Mouse (Mus musculus): ENCODE measurements around the gene Olah.

Gene Olah

DNA sequence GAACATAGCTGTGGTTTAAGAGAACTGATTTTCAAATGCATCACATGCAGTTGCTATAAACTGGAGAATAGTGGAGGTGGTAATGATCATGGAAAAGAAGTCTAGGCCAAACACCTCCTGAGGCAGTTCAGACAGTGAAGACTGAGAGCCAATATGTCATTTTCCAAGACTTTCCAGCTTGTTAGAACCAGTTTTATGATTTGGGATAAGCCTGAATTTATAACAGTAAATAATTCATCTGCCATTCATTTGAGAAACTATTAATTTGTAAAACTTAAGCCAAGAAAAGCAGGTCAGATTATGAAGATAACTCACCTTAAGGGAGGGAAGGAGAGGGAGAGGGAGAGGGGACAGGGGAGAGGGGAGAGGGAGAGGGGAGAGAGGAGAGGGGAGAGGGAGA, 43.9 kb downstream of the Olah start:
- DNase-seq (ENCODE audit: low read depth in 1 of 2, low spot score in 2 of 2) = no peak

DNA sequence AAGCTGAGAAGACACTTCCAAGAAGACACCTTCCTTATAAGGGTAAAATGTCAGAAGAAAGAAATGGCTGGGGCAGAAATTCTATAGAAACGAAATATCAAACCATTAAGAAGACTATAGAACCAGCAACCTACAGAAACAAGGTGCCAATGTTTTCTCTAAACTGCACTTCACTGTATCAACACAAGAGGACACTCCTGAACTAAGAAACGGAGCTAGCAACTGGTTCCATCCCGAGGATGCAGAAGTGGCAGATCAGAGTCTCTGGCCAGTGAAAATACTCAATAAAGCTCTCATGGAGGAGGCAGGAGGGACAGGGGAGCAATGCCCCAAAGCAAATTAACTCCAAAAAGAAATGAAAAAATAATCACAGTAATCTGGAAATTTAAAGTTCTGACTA, 48.1 kb downstream of the Olah start:
- DNase-seq (ENCODE audit: low read depth in 1 of 2, low spot score in 2 of 2) = no peak

DNA sequence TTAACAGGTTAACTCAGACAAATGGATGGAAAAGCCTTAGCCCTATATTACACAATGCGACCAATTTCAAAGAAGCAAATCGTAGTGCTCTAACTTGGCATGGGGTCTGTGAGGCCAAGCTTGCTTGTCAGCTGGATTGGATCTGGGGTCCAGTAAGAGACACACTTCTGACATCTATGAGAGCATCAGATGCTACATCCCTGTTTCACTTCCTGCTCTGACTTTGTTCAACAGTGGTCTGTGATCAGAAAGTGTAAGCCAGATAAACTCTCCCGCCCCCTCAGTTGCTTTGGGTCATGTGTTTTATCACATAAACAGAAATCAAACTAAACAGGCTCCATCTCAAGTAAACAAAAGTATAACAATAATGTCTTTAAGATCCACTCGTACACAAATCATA, 48.6 kb downstream of the Olah start:
- DNase-seq (ENCODE audit: low read depth in 1 of 2, low spot score in 2 of 2) = no peak

DNA sequence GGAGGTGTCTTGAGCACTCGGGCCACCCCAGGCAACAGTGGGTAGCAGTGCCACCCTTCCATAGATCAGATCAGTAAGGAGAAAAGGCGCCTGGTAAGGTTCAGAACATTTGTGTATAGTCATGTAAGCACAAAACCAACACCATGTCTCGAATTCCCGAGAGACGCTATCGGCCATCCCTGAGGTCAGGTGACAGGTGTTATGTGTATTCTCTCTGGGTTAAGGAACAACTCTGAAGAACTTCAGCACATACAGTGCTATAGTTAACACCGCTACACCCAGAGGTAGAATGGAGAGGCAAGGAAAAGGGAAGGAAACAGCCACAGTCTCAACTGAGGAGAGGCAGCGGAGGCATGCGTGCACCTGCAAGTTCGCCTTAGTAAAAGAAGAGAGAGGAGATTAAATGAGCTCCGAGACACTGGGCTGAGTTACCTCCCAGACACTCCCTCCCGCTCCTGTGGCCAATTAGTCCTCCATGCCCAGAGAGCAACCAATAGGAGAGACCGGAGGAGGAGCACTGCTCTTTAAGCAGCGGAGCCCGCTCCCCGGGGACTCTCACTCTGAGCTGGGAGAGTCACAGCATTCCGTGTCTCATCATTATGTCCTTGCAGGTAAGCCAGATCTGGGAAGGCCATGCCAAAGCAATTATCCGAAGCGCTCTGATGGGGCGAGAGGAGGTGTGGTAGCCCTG, 61.3 kb downstream of the Olah start, which contains the start of gene Acbd7:
TSS of gene Acbd7 (plus strand) at position 558 of the 691 bp plus-strand sequence.
- DNase-seq (ENCODE audit: low read depth in 1 of 2, low spot score in 2 of 2) = no peak

DNA sequence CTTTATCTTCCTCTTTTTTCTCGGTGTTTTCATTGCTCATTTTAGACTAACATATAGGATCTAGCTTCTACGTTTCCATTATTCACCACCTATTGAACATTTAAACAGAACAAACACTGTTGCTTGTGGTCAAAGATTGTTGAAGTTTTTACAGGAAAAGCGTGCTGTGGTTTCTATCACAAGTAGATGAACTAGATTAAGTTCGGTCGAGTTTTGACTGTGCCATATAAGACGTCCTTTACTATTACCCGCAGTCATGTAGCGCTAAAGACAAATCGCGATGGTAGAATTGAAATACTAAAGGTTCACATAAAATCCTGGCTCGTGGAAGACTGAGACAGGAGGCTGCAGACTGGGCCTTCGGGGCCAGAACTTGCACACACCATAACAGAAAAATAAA, 63.2 kb downstream of the Olah start:
- DNase-seq (ENCODE audit: low read depth in 1 of 2, low spot score in 2 of 2) = no peak

DNA sequence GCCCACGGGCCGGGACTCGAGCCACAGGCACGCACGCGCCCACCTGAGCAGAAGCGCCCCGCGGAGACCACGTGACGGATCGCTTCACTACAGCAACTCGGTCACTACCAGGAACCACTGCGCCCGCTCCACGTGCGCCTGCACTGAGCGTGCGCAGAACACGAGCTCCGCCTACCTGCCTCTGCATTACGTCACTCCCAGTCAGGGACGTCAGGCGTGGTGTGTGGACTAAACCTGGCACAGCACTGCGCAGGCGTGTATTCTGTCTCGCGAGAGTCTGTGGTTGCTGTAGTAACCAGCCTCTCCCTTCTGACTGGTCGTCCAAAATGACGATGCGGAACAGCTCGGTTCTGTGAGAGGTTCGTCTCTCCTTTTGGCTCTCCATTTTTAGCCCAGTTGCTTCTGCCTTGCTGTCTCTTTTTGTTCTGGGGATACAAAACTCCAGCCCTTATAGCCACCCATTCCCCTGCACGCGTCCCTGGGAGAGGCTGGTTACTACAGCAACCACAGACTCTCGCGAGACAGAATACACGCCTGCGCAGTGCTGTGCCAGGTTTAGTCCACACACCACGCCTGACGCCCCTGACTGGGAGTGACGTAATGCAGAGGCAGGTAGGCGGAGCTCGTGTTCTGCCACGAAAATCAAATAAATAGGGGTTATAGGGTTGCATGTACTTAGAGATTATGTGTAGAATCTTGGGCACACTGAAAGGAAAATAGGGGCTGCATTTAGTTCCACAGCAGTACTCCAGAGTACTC, 64.3 kb downstream of the Olah start, which contains the start of gene Rpp38:
TSS of gene Rpp38 (minus strand) at position 160 of the 759 bp plus-strand sequence.
- peak; percentile 97 to 99 for DNase-seq (ENCODE audit: low read depth in 1 of 2, low spot score in 2 of 2)

DNA sequence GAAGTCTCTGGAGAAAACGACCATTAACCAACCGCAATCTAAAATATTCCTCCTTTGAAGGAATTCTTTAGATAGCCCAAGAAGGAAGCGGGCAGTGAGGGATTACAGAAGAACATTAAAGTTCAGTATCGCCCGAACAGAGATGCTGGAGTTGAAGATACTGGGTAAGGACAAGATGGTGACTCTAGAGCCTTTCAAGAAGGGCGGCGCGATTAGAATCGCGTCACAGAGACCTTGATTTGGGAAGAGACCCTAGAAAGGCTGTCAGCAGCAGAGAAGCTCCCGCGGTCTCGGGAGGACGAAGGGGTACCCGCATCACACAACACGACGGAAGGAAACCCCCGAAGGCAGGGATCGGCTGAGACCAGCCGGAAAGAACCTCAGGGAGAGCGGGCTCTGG, 65.0 kb downstream of the Olah start:
- DNase-seq (ENCODE audit: low read depth in 1 of 2, low spot score in 2 of 2) = no peak

DNA sequence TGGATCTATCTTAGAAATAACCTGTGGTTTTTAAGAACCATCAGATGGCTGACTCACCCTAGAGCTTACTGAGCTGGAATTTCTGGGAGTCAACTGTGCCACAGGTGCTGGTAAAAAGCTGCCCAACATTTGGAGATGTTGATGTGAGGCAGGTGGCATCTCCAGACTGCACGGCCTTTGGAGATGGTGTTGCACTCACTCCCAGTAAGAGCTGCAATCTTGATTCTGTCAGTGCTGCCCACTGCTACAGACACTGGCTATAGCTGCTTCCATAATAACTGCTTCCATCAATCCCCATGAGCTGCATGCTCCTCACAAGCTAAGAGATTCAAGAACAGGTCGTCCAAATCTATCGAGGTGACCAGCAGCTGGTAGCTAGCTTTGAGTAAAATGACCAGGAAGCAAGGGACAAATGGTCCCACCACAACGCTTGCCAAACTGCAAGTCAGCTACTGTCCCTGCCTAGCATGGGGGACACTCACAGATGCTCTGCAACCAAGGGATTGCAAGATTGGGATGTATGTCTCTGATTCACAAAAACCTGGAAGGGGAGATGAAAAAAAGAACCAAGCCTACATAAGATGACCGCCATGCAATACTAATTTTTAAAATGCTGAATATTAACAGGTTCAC, 65.8 kb downstream of the Olah start:
- DNase-seq (ENCODE audit: low read depth in 1 of 2, low spot score in 2 of 2) = no peak

DNA sequence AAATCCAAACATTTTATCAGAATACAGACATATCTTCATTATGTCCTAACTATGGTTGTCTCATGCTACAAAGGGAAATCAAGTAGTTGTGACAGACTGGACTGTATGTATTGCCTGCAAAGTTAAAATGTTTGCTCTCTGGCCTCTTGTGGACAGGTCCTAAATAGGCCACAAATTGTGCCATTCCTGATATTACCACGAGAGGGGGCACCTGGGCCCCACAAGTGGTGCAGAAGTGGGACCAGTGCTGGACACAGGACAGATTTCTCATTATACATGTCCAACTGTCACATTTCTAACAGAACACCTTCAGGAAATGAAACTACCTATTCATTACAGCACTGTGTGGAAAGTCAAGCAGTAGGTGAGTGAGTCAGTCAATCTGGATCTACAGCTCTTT, 69.7 kb downstream of the Olah start:
- DNase-seq (ENCODE audit: low read depth in 1 of 2, low spot score in 2 of 2) = peak; percentile 34 to 45

DNA sequence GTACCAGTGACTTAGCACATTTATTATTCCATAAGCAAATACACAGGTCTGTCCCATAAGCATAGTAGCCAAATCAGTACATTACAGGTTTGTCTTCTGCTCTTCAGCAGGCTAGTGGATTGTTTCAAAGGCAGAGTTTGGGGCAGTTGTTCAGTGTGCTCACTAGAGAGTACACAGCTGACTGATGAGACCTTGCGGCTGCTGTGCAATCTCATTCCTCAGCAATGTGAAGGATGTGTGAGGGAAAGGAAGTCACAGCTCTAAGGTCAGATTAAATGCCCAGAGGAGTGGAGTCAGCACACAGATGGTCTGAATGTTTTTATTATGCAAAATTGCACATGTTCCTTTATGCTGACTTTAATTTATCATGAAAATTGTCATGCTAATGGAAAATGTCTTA, 70.5 kb downstream of the Olah start:
- DNase-seq (ENCODE audit: low read depth in 1 of 2, low spot score in 2 of 2) = no peak

DNA sequence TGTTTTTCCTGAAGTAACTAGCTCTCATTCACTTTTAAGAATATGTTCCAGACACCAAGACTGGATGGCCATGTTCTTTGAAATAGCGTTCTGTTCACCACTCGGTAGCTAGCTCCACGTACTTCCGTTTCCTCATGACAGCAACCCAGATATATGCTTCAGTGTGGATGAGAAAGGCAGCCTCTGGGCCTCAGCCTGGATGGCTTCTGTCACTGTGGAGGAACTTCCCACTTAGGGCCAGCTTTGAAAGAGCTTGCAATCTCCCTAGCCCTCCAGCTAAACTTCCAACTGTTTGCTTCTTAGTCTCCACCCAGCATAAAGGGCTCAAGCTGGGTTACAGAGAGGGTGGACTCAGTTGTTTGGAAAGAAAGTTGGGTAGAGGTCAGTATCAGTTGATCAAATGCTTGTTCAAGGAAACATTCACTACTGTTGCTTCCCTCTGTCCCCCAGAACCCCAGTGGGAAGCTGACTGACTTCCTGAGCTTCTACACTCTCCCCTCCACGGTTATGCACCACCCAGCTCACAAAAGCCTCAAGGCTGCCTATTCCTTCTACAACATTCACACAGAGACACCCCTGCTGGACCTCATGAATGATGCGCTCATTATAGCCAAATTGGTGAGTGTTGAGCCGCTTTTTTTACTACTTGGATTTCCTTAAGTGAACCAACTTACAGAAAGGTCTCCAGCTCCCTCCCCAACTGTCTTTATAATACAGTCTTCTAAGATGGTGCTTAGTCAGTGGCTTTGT, 72.5 kb downstream of the Olah start:
- DNase-seq (ENCODE audit: low read depth in 1 of 2, low spot score in 2 of 2) = no peak

DNA sequence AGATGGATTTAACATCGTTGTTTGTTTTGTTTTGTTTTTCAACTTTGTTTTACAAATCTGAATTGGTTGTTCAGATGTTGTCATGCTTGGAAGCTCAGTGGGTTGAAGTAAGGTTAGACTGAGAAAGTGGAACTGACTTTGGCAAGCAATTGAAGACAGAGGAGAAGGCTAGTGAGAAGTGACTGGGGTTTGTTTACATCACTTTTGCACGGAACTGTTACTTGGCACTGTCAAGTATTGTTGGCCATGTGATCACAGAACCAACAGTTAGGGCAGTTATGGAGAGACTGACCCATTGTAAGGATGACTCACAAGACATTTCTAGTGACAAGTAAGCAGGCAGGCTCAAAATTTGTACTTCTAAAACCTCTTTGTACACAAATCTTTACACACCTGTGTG, 73.9 kb downstream of the Olah start:
- no peak for DNase-seq (ENCODE audit: low read depth in 1 of 2, low spot score in 2 of 2)

DNA sequence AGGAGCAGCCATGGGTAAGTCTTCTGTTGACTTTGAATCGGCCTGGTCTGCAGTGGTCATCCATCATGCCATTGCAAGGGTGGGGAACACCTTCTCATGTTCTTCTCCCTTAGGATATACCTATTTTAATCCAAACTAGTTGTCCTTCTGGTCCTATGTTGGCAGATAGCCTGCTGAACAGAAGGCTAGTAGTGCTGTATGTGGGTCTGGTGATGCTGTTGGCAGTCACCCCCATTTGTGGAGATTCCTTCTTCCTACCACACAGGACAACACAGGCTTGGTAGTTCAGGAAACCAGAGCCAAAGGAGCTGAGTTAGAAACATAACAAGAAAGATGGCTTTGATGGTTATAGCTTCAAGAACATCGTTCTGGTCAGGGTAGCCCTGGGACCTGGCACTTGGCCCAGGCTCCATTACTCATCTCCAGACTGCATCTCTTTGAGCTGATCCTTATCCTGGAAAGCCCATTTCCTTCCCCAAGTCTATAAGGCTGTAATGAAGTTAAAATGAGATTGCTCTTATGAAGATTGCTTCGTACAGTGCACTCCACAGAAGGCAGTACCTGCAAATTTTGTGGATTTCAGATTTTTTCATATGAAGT, 91.5 kb downstream of the Olah start:
- DNase-seq (ENCODE audit: low read depth in 1 of 2, low spot score in 2 of 2) = no peak

DNA sequence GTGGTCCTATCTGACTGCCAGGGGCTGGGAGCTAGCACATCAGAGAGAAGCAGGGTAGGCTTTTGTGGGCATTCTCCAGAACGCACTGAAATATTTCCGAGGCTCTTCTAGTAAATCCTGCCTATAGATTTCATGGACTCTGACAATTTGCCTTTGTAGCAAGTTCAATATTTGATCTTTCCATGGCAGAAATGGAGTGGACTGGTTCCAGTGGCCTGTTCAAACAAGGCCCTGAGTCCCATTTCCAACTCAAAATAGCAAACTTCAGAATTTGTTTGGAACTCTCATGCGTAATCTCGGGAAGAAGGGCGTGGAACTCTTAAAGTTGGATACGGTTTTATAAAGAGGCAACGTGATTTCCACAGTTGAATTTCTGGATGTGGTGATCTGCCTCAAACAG, 101.2 kb downstream of the Olah start:
- DNase-seq (ENCODE audit: low read depth in 1 of 2, low spot score in 2 of 2) = no peak

DNA sequence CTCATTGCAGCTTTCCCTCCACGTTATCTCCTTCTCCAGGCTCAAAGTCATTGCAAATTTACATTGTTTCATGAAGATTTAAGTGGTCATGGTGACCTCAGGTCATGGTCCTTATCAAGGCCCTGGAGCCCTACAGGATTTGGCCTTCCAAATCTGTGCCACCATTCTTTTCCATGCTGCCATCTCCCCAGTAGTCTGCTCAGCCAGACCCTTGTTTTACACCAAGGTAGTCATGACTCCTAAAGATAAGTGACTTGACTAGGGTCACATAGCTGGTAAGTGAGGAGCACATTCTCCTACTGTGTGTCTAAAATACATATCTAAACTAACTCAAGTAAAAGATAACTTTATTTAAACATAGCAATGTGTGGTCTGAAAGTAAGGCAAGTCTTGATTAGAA, 104.8 kb downstream of the Olah start:
- no peak for DNase-seq (ENCODE audit: low read depth in 1 of 2, low spot score in 2 of 2)

Measured in monocyte, adult 2 months (primary cell).